Mouse (Mus musculus) hindbrain, postnatal 0 days (tissue): Measurements from ENCODE around the gene Tmem59l. TPM values are rescaled to one million over a fixed set of nuclear protein-coding genes. Genes with fewer than 3 reads are reported as not detected.
A peak's percentile ranks its signal among the peaks of the same experiment; 100 is the strongest.

Experiments used
- ATAC-seq: fragments of 200-750 bp; cut with Nextera tagmentation; 2 replicates; pipeline ENCODE4 v1.8.0; 2017; ENCODE audit warnings: mild to moderate bottlenecking, moderate TSS enrichment, moderate library complexity
- DNase-seq: peaks from one replicate; pipeline ENCODE4 v3.0.0-alpha.2; 2015; ENCODE audit warnings: low spot score
- H3K27ac ChIP-seq: fragments of 300-500 bp; sonication (generic); 2 replicates; pipeline ENCODE4 v1.5.1; 2014; ENCODE audit warnings: mild to moderate bottlenecking
- H3K27me3 ChIP-seq: fragments of 300-500 bp; sonication (generic); 2 replicates; pipeline ENCODE4 v1.6.1; 2014; ENCODE audit warnings: low read length, mixed read lengths; ENCODE audit not compliant: insufficient read depth
- H3K36me3 ChIP-seq: fragments of 300-500 bp; sonication (generic); 2 replicates; pipeline ENCODE4 v1.6.1; 2014; ENCODE audit warnings: low read length, mixed read lengths; ENCODE audit not compliant: insufficient read depth
- H3K4me1 ChIP-seq: fragments of 300-500 bp; sonication (generic); 2 replicates; pipeline ENCODE4 v1.6.1; 2014; ENCODE audit warnings: antibody characterized with exemption, low read length, mixed read lengths; ENCODE audit not compliant: insufficient read depth
- H3K4me2 ChIP-seq: fragments of 300-500 bp; sonication (generic); 2 replicates; pipeline ENCODE4 v1.6.1; 2014; ENCODE audit warnings: low read depth, mild to moderate bottlenecking, low read length, moderate library complexity, mixed read lengths
- H3K4me3 ChIP-seq: fragments of 300-500 bp; sonication (generic); 2 replicates; pipeline ENCODE4 v1.5.1; 2014; ENCODE audit warnings: low read length
- H3K9ac ChIP-seq: fragments of 300-500 bp; sonication (generic); replicated peaks from 2 replicates; pipeline ENCODE4 v1.6.1; 2014; ENCODE audit warnings: mild to moderate bottlenecking, low read length, moderate library complexity, mixed read lengths
- H3K9me3 ChIP-seq: fragments of 300-500 bp; sonication (generic); 2 replicates; pipeline ENCODE4 v1.6.1; 2016; ENCODE audit warnings: low read length, mixed read lengths
- CTCF ChIP-seq: IDR thresholded peaks from 2 replicates; pipeline ENCODE4 v1.5.1; 2016; ENCODE audit warnings: antibody characterized with exemption, control low read depth, low read depth
- WGBS: fragments of 180-500 bp; shearing (Covaris S2); extraction: QIAGEN DNeasy Blood & Tissue Kit; methylation state at CpG from one replicate; pipeline ENCODE4 v1.1.7; 2014; 5-methylcytosine and 5-hydroxymethylcytosine counted together
- polyA plus RNA-seq: library from polyadenylated mRNA; unstranded; fragments of >200 nt; fragmentation: Nextera tagmentation; extraction: Ambion mirVana; gene quantifications from 2 replicates; pipeline ENCODE4 v1.2.1, GENCODE M21; 2015
- total RNA-seq: library from RNA; depleted of rRNA; stranded (reverse); fragments of >200 nt; gene quantifications from 2 replicates; pipeline ENCODE4 v1.2.3, GENCODE M21; 2014

Gene Tmem59l
- total and polyA plus RNA-seq, 2 experiments from 2014 or later, result 198 to 205 TPM

DNA sequence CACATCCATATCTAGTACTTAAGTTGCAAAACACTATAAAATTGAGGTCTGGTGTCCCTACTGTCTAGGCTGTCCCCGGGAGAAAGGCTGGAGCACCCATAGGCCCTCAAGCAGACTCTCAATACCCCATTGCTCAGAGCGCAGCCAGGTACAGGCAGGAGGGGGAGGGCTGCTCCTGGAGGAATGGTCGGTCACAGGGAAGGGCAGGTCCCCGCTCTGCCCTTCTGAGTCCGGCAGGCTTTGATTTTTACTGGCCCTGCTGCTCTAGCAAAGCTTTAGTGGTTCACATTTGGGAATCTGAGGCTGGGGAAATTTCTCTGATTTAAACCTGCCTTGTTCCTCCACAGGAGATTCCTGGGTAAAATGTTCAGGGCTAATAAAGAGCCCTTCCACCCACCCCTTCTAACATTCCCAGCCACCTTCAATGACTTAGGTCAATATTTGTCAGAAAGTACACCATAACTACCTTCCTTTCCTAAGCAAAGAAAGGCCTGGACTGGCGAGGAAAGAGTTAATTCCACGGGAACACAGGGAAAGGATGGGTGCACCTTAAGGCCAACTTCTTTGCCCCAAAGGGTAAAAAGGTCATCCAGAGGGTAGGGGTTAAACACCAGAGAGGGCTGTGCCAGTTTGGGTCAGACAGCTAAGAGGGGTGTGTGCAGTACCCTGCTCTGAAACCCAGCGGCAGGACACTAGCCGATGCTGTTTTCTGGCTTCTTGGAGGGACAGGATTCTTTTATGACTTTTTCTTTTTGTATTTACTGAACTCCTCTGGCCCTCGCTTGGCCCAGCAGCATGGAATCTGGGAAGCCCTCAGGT, 3.1 kb upstream of the Tmem59l start:
- no peaks in the 10 kb centered on the region for H3K9me3 ChIP-seq
- no peak overlapping the region for H3K9ac ChIP-seq
- TF ChIP-seq CTCF, result no peak
- H3K36me3 ChIP-seq, result no peaks in the 10 kb centered on the region
- no peak overlapping the region for H3K4me2 ChIP-seq
- H3K4me1 ChIP-seq, result peaks cover 8% of the 10 kb centered on the region; the same call in 1 of the 2 replicates
- ATAC-seq (no peak), DNase-seq (no peak)
- no peak overlapping the region for H3K27ac ChIP-seq
- H3K4me3 ChIP-seq, result no peak overlapping the region
- peaks cover 64% of the 10 kb centered on the region for H3K27me3 ChIP-seq
- 7% methylated on average over 10 of the region's 10 CpGs for WGBS

DNA sequence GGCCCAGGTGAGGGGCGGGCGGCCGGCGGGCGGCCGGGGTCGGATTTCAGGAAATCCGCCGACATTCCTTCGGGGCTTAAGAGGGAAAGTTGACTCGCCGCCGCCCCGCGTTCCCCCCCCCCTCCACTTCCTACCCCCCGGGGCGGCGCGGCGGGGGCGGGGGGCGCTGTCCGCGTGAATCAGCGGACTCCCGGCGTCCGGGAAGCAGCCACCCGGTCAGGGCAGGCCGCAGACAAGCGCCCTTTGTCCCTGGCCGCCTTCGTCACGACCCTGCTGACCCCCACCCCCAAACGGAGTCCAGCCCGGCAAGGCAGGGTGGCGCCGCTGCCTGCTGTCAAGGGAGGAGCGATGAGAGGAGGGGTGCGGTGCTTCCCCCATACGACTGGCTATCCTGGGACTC, 2.4 kb upstream of the Tmem59l start:
- DNase-seq, result no peak

DNA sequence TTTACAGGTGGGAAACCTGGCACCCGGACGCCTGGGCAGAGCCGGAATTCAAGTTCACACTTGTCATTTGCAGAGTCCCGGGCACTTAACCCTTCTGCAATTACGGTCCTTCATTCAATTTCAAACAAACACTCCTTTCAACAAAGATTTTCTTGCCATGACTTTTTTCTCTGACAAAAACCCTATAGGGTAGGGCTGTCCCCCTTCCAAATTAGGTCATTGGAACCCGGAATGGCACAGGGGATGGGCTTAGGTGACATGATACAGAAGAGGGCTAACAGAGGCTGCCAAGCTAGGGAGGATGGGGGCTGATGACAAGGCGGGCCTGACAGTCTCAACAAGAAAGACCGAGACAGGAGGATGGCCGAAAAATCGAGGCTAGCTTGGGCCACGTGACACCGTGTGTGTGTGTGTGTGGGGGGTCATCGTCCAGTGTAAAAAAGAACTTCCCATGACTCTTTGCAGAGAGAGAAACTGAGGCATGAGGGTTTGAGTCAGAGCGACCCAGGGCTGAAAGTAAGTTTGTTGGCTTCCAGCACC, 1.8 kb upstream of the Tmem59l start:
- Histone ChIP-seq H3K27ac (no peak overlapping the region), H3K36me3 (no peaks in the 10 kb centered on the region), H3K4me2 (peak overlapping the region; percentile 34; the same call in 1 of the 2 replicates), H3K4me3 (peak overlapping the region; percentile 56; the same call in 1 of the 2 replicates), H3K4me1 (peaks cover 8% of the 10 kb centered on the region; the same call in 1 of the 2 replicates), H3K27me3 (peaks cover 57% of the 10 kb centered on the region), H3K9ac (no peak overlapping the region), H3K9me3 (no peaks in the 10 kb centered on the region)
- no peak for ATAC-seq
- DNase-seq, result no peak
- WGBS, result 3% methylated on average over 14 of the region's 14 CpGs
- no peak for TF ChIP-seq CTCF

More for the DNA sequence above, 2.4 kb upstream of the Tmem59l start:
- H3K4me3 ChIP-seq, result no peak overlapping the region; the same call in 1 of the 2 replicates
- no peak for ATAC-seq
- no peaks in the 10 kb centered on the region for H3K9me3 ChIP-seq
- no peak overlapping the region for H3K27ac ChIP-seq
- H3K36me3 ChIP-seq, result no peaks in the 10 kb centered on the region
- H3K9ac ChIP-seq, result no peak overlapping the region
- H3K27me3 ChIP-seq, result peaks cover 63% of the 10 kb centered on the region
- no peak for TF ChIP-seq CTCF
- WGBS, result 2% methylated on average over 25 of the region's 41 CpGs
- H3K4me1 ChIP-seq, result peaks cover 8% of the 10 kb centered on the region; the same call in 1 of the 2 replicates
- peak overlapping the region; percentile 34; the same call in 1 of the 2 replicates for H3K4me2 ChIP-seq

DNA sequence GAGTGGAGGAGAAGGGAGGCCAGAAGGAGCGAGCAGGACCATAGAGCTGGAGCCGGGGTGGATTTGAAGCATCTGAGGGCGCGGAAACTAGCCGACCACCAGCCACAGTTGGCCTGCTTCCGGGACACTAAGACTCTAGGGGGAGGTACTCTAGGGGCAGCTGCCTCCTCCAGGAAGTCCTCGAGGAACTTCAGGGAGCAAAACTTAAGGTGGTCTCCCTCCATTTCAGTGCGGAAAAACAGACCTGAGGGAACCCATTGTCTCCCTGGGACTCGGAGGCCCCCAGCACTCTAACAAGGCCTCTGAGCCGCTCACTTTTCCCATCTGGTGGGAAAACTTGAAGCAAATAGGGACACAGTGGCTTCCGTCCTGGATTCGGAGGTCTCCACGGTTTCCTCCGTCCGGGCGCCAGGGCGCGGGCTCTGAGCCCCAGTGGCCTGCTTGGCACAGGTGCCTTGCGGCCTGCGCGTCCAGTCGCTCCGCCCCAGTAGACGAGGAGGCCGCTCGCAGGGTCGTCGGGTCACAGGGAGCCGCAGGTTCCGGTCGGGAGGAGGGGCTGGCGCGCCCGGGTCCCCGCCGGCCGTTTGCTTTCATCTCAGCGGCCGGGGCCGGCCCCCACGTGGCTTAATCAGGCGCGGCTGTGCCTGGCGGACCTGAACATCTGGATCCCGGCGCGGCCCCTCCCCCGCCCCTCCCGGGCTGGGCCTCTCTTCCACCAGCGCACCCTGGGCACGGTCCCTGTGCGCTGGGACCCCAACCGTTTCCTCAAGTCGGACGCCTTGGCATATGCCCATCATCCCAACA, 1.0 kb upstream of the Tmem59l start:
- H3K4me3 ChIP-seq, result peak overlapping the region; percentile 56
- H3K9me3 ChIP-seq, result no peaks in the 10 kb centered on the region
- 2% methylated on average over 44 of the region's 55 CpGs for WGBS
- H3K4me1 ChIP-seq, result peaks cover 8% of the 10 kb centered on the region; the same call in 1 of the 2 replicates
- peaks cover 51% of the 10 kb centered on the region for H3K27me3 ChIP-seq
- H3K27ac ChIP-seq, result no peak overlapping the region
- no peaks in the 10 kb centered on the region for H3K36me3 ChIP-seq
- no peak for DNase-seq
- no peak for TF ChIP-seq CTCF
- no peak for ATAC-seq
- H3K9ac ChIP-seq, result peak overlapping the region; percentile 33
- H3K4me2 ChIP-seq, result peak overlapping the region; percentile 63

DNA sequence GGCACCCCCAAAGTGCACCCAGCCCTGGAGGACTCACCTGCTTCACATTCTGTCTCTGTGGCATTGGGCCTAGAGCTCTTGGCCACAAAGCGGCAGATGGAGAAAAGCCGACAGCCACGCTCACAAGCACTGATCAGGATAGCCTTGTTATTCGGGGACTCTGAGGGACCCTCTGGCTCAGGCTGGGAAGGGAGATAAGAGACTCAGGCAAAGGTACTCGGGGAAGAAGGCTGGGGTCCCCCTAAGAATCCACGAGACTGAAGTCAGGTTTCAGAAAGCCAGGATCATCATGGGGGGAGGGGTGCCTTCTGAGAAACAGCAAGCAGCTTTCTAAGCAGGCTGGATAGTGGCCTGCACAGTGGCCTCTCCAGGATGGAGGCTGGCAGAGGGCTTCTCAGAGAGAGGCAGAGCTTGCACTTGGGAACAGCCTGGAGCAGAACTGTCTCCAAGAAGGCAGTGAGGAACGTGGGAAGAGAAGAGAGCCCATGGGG, 922 bp downstream of the Tmem59l start:
- 0 out of 2 replicates have a peak overlapping the region, but pooled peaks have one; percentile 60 for H3K27ac ChIP-seq
- peaks cover 34% of the 10 kb centered on the region for H3K27me3 ChIP-seq
- peak overlapping the region; percentile 56 for H3K4me3 ChIP-seq
- DNase-seq, result no peak
- peak overlapping the region; percentile 63 for H3K4me2 ChIP-seq
- no peaks in the 10 kb centered on the region for H3K36me3 ChIP-seq
- no peak for TF ChIP-seq CTCF
- H3K9ac ChIP-seq, result peak overlapping the region; percentile 72
- 52% methylated on average over 7 of the region's 7 CpGs for WGBS
- ATAC-seq, result peak; percentile 10; the same call in 1 of the 2 replicates
- no peaks in the 10 kb centered on the region for H3K9me3 ChIP-seq
- peaks cover 8% of the 10 kb centered on the region; the same call in 1 of the 2 replicates for H3K4me1 ChIP-seq

DNA sequence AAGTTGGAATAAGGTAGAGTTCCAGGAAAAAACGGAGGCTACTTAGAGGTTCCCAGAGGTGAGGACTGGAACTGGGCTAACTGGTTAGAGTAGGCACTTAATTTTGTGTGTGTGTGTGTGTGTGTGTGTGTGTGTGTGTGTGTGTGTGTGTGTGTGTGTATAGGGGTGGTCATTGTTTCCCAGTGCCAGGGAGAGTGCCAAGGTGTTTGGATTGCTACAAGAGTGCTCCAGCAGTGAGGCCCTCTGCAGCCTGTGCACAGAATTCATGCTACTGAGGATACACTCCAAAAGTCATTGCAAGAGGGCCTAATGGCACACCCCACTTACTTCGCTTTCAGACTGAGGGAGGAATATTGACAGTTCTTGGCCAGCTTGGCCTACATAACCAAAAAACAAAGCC, 4.2 kb downstream of the Tmem59l start:
- H3K9ac ChIP-seq, result no peak overlapping the region
- H3K9me3 ChIP-seq, result no peaks in the 10 kb centered on the region
- no peak for DNase-seq
- no peak for TF ChIP-seq CTCF
- no peaks in the 10 kb centered on the region for H3K36me3 ChIP-seq
- WGBS, result 65% methylated on average over 2 of the region's 2 CpGs
- peaks cover 8% of the 10 kb centered on the region for H3K27me3 ChIP-seq
- no peak overlapping the region for H3K4me3 ChIP-seq
- no peak overlapping the region for H3K4me2 ChIP-seq
- no peak for ATAC-seq
- H3K27ac ChIP-seq, result no peak overlapping the region
- peaks cover under 1% of the 10 kb centered on the region; the same call in 1 of the 2 replicates for H3K4me1 ChIP-seq
